Mouse (Mus musculus): ENCODE results near the gene Tnrc6b.

Gene Tnrc6b

DNA sequence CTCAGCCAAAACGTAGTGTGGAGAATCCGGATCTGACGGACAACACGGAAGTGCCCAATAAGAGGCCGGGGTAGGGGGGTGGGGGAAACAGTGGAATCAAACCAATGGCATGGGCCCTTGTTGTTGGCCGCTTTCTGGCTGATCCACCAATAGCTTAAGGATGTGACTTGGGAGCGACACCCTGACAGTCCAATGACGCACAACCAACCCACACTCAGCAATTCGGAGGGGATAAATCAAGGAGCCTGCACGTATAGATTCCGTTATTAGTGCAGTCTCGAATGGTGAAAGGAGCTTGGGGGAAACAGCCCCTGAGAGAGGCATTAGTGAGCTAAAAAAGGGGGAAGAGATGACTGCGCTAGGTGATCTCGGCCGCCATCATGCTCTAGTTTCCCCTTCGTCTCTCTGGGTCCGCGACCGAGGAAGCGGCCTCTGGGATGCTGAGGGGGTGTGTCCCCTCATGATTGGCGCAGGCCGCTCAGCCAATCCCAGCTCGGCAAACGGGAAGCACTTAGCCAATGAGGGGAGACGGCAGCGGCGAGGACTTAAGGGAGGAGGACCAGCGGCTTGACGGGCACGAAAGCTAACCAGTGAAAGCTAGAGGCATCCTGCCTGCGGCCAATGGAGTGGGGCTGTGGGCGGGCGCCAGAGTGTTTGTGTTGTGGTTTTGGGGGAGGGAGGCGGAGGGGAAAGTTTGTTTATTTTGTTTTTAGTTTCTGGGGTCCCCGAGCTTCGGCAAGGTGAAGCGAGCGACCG lies at the start of gene Tnrc6b:
Gene Tnrc6b (plus strand): TSS at position 706 of the 756 bp plus-strand sequence.
- peak; percentile 100 for DNase-seq (ENCODE audit: low read depth, low spot score)

DNA sequence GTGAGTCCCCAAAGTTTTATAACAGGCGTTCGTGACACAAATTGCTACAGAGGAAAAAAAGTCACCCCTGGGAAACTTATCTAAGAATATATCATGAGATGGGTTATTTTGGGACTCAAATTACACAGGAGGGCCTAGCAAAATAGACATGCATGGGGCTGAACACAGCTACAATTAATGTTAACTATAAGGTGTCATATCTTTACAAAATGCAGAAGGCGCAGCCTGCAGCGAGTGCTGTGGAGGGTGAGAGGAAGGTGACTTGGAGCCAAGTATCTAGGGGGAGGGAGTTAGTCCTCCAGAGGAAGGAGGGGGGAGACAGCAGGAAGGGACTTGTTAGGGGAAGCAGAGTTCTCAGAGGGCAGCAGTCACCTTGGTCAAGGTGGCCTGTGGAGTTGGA lies 46.7 kb upstream of the Tnrc6b start:
- DNase-seq (ENCODE audit: low read depth, low spot score), result no peak

- no peak for DNase-seq (ENCODE audit: low read depth, low spot score)
These were observed 39.5 kb upstream of the Tnrc6b start, which contains the start of gene Fam83f for GRCm38 (mm10) chr15:80671295-80672252. TSS of gene Fam83f (plus strand) at chr15:80671847.

DNA sequence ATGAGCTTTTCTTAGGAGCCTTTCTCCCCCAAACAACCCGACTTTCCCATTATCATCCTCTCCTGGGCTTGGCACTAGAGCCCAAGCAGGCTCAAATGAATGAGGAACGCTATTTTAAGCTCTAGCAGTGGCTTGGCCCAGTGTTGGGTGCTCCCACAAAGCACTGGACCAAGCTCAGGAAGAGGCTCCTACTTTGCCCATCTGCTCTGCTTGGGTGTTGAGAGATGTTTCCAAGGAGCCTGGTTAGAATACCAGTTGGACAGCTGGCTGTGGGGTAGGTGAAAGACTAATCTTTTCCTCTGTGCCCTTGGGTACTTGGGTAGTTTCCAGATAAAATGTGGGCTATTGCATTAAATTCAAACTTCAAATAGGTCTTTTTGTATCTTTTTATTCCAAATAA lies 38.3 kb upstream of the Tnrc6b start:
- DNase-seq (ENCODE audit: low read depth, low spot score), result no peak

- no peak for DNase-seq (ENCODE audit: low read depth, low spot score)
These were observed 37.6 kb upstream of the Tnrc6b start for GRCm38 (mm10) chr15:80673337-80674095.

DNA sequence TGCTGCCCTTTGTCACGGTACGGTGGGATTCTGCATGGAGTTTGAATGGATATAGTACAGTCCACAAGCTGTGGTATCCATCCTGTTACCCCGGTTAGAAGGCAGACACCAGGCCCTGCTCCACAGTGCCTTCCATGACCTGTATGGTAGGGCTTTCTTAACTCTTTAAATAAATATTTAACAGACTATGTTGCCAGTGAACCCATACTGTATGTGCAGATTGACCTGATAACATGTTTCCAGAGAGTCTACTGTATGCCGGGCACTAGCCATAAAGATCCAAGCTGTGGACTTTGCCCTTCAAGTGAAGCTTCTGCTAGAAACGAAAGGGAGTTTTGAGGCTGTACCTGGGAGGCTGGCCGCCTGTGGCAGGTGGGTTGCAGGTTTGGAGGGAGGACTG lies 36.4 kb upstream of the Tnrc6b start:
- DNase-seq (ENCODE audit: low read depth, low spot score), result no peak

GRCm38 (mm10) chr15:80679515-80680215 lies 31.4 kb upstream of the Tnrc6b start:
- no peak for DNase-seq (ENCODE audit: low read depth, low spot score)

- no peak for DNase-seq (ENCODE audit: low read depth, low spot score)
These were observed 30.6 kb upstream of the Tnrc6b start for GRCm38 (mm10) chr15:80680347-80681030.

DNA sequence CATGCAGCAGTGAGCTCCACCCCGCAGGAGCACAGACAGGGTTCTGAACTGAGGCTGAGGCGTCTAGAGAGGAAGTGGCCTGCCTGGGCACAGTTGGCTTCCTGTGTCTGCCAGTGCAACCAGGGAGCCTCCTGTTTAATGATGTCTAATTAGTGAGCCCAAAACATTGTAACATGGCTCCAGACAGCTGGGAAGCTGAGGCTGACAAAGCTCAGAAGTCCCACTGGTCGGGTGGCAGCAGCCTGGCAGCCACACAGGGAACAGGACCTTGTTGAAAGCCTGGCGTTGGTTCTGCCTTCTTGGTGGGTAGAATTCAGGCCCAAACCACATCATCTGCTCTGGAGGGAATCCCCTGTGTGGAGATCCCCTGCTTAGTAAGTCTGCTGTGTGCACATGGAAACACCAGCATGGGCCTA lies 29.6 kb upstream of the Tnrc6b start:
- DNase-seq (ENCODE audit: low read depth, low spot score), result peak; percentile 73

DNA sequence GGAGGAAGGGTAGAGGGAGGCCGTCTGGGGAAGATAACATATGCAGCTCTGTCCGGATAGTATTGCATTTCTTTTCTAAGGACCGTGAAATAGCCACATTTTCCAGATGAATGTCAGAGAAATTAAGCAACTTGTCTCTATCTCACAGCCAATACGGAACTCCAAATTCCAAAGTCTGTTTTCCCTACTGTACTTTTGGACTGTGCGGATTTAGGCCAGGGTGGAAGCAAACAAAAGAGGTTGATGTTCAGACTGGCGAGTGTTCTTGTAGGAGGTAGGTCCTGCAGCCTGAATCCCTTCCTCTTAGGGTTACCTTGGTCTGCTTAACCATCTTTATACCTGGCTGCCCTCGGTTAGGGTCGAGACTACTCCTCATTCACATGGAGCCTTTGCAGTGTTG lies 28.8 kb upstream of the Tnrc6b start:
- no peak for DNase-seq (ENCODE audit: low read depth, low spot score)

GRCm38 (mm10) chr15:80683151-80683550 lies 28.0 kb upstream of the Tnrc6b start:
- no peak for DNase-seq (ENCODE audit: low read depth, low spot score)

- no peak for DNase-seq (ENCODE audit: low read depth, low spot score)
These were observed 27.1 kb upstream of the Tnrc6b start for GRCm38 (mm10) chr15:80683990-80684389.

- no peak for DNase-seq (ENCODE audit: low read depth, low spot score)
These were observed 26.1 kb upstream of the Tnrc6b start for GRCm38 (mm10) chr15:80684786-80685602.

- no peak for DNase-seq (ENCODE audit: low read depth, low spot score)
These were observed 25.6 kb upstream of the Tnrc6b start for GRCm38 (mm10) chr15:80685603-80685895.

DNA sequence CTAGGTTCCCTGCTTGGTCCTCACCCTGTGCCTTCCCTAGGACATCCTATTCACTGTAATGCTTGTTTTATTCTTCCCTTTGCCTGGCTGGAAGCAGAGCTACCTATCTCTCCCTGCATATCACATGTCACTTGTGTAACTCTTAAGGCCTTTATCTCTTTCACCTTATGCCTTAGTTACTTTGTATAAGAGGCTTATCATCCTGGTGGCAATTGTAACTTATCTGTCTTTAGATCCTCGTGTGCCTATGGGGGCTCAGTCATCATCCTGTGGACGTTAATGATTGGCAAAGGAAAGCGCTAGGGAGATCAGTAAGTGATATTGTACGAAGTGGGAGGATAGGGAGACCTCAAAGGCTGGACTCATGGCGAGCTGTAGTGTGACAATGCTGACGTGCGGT lies 22.6 kb upstream of the Tnrc6b start:
- no peak for DNase-seq (ENCODE audit: low read depth, low spot score)

DNA sequence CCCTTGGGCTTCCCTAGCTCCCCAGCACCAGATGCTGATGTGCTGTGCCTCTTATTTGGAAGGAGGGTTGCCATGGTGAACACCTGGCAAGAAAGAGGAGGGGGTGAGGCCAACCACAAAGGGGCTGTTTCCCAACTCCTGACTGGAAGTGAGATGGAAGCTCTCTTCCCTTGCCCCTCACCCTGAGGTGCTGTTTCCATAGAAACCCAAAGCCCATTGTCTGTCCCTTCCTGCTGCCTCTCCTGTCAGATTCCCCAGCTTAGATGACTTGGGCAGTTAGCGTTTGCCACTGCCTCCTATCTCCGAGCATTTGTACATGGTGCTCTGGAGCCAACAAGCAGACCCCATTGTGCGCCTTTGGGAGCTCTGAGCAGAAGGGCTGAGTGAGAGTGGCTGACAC lies 17.6 kb upstream of the Tnrc6b start:
- DNase-seq (ENCODE audit: low read depth, low spot score), result no peak

DNA sequence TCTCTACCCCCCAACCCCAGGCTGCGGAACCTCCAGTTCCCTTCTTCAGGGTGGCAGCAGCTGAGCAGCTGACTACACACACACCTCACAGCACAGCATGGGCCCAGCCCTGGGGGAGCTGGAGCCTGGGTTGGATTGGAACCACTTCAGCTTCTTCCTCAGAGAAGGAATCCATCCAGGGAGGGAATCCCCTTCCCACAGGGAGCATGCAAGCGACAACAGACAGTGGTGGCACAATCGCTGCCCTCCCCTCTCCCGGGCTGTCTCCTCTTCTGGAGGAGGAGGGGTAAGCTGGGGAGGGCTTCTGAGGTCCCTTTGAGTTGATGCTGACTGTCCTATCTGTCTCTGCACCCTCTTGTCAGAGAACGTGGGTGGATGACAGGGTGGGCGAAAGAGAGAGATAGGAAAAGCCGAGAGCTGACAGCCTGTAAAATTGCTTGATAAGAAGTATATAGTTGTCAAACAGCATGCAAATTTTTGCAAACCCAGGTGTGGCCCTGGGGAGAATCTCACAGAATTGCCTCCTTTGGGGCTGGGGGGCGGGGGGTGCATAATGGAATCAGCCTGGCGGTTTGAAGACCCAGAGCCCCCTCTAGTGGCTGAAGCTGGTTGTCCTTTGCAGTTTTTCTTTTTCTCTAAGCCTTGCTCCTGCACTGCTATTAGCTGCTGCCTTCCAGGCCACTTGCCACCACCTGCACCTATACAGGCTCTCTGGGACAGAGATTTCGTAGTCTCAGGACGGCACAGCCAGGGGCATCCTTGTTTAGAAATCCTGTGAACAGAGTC lies 16.8 kb upstream of the Tnrc6b start:
- peak; percentile 79 for DNase-seq (ENCODE audit: low read depth, low spot score)

- DNase-seq (ENCODE audit: low read depth, low spot score), result peak; percentile 85
These were observed 13.5 kb upstream of the Tnrc6b start for GRCm38 (mm10) chr15:80697564-80697963.
